Mouse (Mus musculus) G1E (cell line): ENCODE data around the gene Fam76a. TPM values are rescaled to one million over a fixed set of nuclear protein-coding genes. Genes with fewer than 3 reads are reported as not detected.
"Not testable (repeated sequence)": the region's sequence is repeated elsewhere in the genome, so short reads cannot be mapped to it uniquely, and the experiment has no call there.

Experiments
- ATAC-seq: 2 replicates; pipeline ENCODE4 v1.8.0; 2016; ENCODE audit warnings: mild to moderate bottlenecking; ENCODE audit not compliant: insufficient number of reproducible peaks, poor library complexity, low FRiP score, severe bottlenecking; ENCODE audit errors: extremely low read depth
- DNase-seq: peaks from one replicate; pipeline ENCODE4 v3.0.0; 2012; ENCODE audit warnings: low spot score
- H3K27me3 ChIP-seq: 2 replicates; pipeline ENCODE4 v1.6.1; 2012; ENCODE audit warnings: mild to moderate bottlenecking, low read length, inconsistent platforms; ENCODE audit not compliant: insufficient read depth
- H3K36me3 ChIP-seq: replicated peaks from 2 replicates; pipeline ENCODE3; 2012; ENCODE audit warnings: mild to moderate bottlenecking, inconsistent platforms
- H3K4me1 ChIP-seq: 2 replicates; pipeline ENCODE4 v1.6.1; 2012; ENCODE audit warnings: low read depth, low read length, inconsistent platforms, mixed read lengths; ENCODE audit not compliant: insufficient read depth
- H3K4me3 ChIP-seq: 2 replicates; pipeline ENCODE4 v1.5.1; 2012; ENCODE audit warnings: low read depth, mild to moderate bottlenecking, inconsistent platforms, low read length, moderate library complexity, mixed read lengths
- H3K9me3 ChIP-seq: replicated peaks from 2 replicates; pipeline ENCODE4 v1.6.1; 2012; ENCODE audit warnings: inconsistent platforms
- CTCF ChIP-seq: IDR thresholded peaks from 2 replicates; pipeline ENCODE4 v1.5.1; 2012; ENCODE audit warnings: low read depth, low read length, inconsistent platforms, mixed read lengths
- GATA1 ChIP-seq: IDR thresholded peaks from 2 replicates; pipeline ENCODE4 v1.6.1; 2012; ENCODE audit warnings: borderline replicate concordance, low read length, inconsistent platforms, mixed read lengths
- GATA2 ChIP-seq: IDR thresholded peaks from 2 replicates; pipeline ENCODE4 v1.6.1; 2012; ENCODE audit warnings: low read depth, low read length, inconsistent platforms, borderline replicate concordance
- POLR2AphosphoS5 ChIP-seq: IDR thresholded peaks from 2 replicates; pipeline ENCODE4 v1.6.1; 2012; ENCODE audit warnings: low read depth, low read length, inconsistent platforms; ENCODE audit not compliant: insufficient replicate concordance
- TAL1 ChIP-seq: conservative IDR thresholded peaks from 2 replicates; pipeline ENCODE4 v1.6.1; 2012; ENCODE audit warnings: low read depth, low read length, inconsistent platforms, mixed read lengths
- polyA plus RNA-seq: library from polyadenylated mRNA; stranded (reverse); fragments of >175 nt; gene quantifications from 2 replicates; pipeline ENCODE4 v1.2.3, GENCODE M21; 2012
- total RNA-seq, 2 experiments: library from RNA; stranded (forward) in 1 of 2; stranded (reverse) in 1 of 2; fragments of 200-1000 nt in 1 of 2; fragments of >200 nt in 1 of 2; fragmentation: Nextera tagmentation in 1 of 2; gene quantifications; 2 replicates each; pipeline ENCODE4 v1.2.3; 2014 to 2017

The Fam76a gene
- total and polyA plus RNA-seq, 3 experiments: 16.2 to 39.8 (median 25.9) TPM

DNA sequence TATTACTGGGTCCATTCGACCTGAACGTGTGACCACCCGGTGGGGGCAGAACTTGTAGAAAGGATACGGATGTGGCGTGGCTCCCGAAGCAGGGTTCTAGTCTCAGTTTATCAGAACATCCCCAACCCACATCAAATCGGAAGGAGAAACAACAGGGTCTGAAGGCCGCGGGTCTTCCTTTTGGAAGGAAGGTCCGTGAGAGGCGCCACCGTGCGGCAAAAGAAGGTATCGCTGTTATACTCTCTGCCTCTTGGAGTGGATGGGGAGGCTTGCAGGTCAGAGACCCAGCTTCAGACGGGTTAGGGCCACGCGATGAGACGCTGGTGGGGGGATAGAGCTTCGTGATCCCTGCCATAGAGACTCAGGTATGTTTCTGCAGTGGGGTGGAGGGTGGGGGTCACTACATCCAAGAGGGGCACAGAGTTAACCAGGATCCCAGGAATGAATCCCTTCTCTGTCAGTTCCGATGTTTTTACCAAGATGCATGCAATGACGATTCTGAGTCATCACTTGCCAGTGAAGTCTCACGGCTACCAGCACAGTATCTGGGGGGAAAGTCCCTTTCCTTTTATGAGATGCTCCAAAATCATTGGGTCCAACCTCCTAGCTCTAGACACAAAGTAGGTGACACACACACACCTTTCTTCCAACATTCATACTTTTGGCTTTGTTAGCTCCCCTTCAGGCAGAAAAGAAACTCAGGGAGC, 17.2 kb upstream of the Fam76a start:
- ATAC-seq (no peak), DNase-seq (peak; percentile 74)
- H3K36me3 ChIP-seq: no peaks in the 10 kb centered on the region
- H3K4me3 ChIP-seq: no peak overlapping the region
- H3K4me1 ChIP-seq: peaks cover 5% of the 10 kb centered on the region; the same call in 1 of the 2 replicates
- TF ChIP-seq POLR2AphosphoS5: no peak
- peak; percentile 68 for TF ChIP-seq CTCF
- no peaks in the 10 kb centered on the region for H3K9me3 ChIP-seq
- peaks cover 55% of the 10 kb centered on the region for H3K27me3 ChIP-seq

DNA sequence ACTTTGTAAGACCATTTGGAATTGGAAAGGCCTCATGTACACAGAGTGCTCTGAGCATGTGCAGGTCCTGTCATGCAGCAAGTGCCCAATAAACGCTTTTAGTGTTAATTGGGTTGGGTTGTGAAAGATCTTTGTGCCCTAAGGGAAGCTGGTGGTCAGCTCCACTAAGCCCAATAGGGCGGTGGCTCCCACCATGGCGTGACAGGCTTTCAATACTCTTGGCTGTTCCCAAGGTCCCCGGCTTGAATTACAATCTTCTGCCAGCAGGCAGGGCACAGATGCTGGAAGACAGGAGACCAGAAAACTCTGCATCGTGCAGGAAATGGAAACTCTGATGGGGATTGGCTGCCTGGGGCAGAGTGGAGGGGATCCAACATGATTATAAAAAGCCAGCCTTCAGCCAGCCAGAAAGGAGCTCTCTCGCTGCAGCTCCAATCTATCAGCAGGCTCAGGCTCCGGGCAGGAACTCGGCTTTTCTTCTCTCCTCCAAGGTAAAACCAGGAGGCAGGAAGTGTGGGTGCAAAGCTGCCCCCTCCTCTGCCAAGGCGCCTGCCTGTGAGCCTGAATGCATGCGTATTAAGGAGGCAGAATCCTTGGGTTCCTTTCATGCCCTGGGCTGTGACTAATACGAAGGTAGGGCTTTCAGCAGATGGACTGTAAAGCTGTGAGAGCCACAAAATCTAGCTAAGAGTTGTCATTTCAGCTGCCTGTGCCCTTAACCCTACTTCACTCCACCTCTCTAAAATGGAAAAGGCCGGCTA, 16.0 kb upstream of the Fam76a start:
- Histone ChIP-seq H3K36me3 (no peaks in the 10 kb centered on the region), H3K27me3 (peaks cover 54% of the 10 kb centered on the region), H3K4me3 (no peak overlapping the region), H3K4me1 (peaks cover 5% of the 10 kb centered on the region; the same call in 1 of the 2 replicates), H3K9me3 (no peaks in the 10 kb centered on the region)
- ATAC-seq (no peak), DNase-seq (no peak)
- TF ChIP-seq CTCF: no peak
- no peak for TF ChIP-seq POLR2AphosphoS5
- TF ChIP-seq TAL1: no peak
- no peak for TF ChIP-seq GATA1
- no peak for TF ChIP-seq GATA2

DNA sequence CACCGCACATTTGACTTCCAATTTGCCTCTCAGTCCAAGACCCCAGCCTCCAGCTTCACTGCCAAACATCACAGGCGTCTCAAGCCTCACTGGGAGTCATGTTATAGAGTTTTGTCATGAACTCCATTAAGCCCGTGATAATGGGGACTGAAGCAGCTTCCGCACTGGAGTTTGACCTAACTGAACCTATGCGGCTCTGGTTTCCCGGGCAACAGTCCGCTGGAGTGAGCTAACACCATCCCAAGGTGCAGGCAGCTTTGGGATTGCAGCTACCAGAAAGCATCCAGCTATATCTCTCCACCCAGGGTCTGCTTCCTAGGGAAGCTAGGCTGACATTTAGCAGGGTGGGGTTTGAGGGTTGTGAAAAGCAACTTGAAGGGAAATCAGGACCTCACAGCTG, 12.3 kb upstream of the Fam76a start:
- DNase-seq: no peak
- no peak for ATAC-seq
- H3K9me3 ChIP-seq: no peaks in the 10 kb centered on the region
- peaks cover 48% of the 10 kb centered on the region for H3K27me3 ChIP-seq
- no peak overlapping the region for H3K4me3 ChIP-seq
- H3K36me3 ChIP-seq: no peaks in the 10 kb centered on the region
- H3K4me1 ChIP-seq: peaks cover 8% of the 10 kb centered on the region; the same call in 1 of the 2 replicates
- no peak for TF ChIP-seq CTCF
- no peak for TF ChIP-seq GATA1
- no peak for TF ChIP-seq POLR2AphosphoS5
- TF ChIP-seq GATA2: no peak
- no peak for TF ChIP-seq TAL1

DNA sequence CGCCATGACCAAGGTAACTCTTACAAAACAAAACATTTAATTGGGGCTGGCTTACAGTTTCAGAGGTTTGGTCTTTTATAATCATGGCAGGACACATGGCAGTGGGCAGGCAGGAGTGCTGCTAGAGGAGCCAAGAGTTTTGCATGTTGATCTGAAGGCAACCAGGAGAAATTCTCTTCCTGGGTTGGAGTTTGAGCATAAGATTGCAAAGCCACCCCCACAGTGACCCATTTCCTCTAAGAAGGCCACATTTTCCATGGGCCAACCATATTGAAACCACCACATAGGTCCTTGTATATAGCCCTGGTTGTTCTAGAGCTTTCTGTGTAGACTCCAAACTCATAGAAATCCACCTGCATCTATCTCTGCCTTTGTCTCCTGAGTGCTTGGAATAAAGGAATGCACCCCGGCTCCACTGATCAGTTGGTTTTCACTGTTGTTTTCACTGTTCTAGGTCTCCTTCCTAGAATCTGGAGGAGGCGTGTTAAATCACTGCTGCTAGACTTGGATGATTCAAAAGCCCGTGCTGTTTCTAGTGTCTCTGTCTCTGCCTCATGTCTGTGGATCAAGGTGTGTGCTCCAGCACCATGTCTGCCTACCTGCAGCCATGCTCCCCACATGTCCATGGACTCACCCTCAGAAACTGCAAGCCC, 10.5 kb upstream of the Fam76a start:
- ATAC-seq (no peak), DNase-seq (no peak)
- H3K9me3 ChIP-seq: no peaks in the 10 kb centered on the region
- no peaks in the 10 kb centered on the region for H3K36me3 ChIP-seq
- peaks cover 56% of the 10 kb centered on the region for H3K27me3 ChIP-seq
- peaks cover 3% of the 10 kb centered on the region; the same call in 1 of the 2 replicates for H3K4me1 ChIP-seq
- TF ChIP-seq GATA2: no peak
- no peak for TF ChIP-seq CTCF
- no peak for TF ChIP-seq GATA1
- no peak for TF ChIP-seq POLR2AphosphoS5
- no peak for TF ChIP-seq TAL1
- H3K4me3 ChIP-seq: no peak overlapping the region

DNA sequence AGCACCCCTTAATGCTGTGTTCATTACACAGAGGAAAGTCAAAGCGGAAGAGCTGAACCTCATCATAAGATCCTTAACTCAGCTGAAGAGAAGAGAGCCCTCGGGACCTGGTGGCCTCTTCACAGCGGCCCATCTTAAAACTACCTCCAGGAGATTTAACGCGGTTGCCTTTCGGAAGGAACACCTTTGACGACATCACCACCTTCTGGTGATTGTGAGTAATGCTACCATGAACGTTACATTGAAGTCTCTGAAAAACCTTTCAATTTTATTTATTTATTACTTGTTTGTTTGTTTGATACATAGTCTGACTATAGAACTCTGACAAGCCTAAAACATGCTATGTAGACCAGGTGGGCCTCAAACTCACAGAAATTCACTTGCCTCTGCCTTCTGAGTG, 8.4 kb upstream of the Fam76a start:
- no peak overlapping the region for H3K4me3 ChIP-seq
- TF ChIP-seq GATA2 (no peak), TAL1 (no peak), CTCF (peak; percentile 70)
- DNase-seq: peak; percentile 39
- H3K36me3 ChIP-seq: no peaks in the 10 kb centered on the region
- peaks cover 63% of the 10 kb centered on the region for H3K27me3 ChIP-seq
- peaks cover 3% of the 10 kb centered on the region; the same call in 1 of the 2 replicates for H3K4me1 ChIP-seq
- no peak for ATAC-seq
- H3K9me3 ChIP-seq: no peaks in the 10 kb centered on the region

DNA sequence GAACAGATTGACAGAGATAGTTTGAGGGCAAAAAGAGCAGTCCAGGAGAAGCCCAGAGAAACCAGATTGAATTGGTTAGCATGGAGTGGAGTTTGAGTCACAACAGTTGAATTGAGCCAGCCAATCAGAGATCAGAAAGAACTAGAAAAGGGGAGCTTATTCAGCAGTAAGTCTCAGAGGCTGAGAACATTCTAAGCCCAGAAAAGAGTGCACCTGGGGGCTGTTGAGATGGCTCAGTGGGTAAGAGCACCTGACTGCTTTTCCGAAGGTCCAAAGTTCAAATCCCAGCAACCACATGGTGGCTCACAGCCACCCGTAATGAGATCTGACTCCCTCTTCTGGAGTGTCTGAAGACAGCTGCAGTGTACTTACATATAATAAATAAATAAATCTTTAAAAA, 4.2 kb upstream of the Fam76a start:
- H3K36me3 ChIP-seq, H3K4me3 ChIP-seq, ATAC-seq, H3K9me3 ChIP-seq, DNase-seq: not testable (repeated sequence)
- peaks cover 43% of the 10 kb centered on the region for H3K27me3 ChIP-seq
- peaks cover 26% of the 10 kb centered on the region for H3K4me1 ChIP-seq
